Mouse (Mus musculus) gastrocnemius, postnatal 36 days (tissue): ENCODE results near the gene Cpa5. TPM values are rescaled to one million over a fixed set of nuclear protein-coding genes. Genes with fewer than 3 reads are reported as not detected.

ENCODE experiments used
- DNase-seq, 2 experiments: peaks; one replicate each; pipeline ENCODE4 v3.0.0; 2022
- intact Hi-C: fragments of 180-260 bp; cut with DNase I; formaldehyde crosslinking; loops from one replicate; pipeline ENCODE4 v1.15.1; 2025
- total RNA-seq, 2 experiments: library from RNA; stranded (reverse); gene quantifications; 2 replicates each; pipeline ENCODE4 v1.2.3; 2021

Cpa5 gene
- total RNA-seq, 2 experiments from 2014 or later, result not detected

- DNase-seq, result no peak
- intact Hi-C loops, result loop anchor here (10.0 kb wide), 1 partner anchor 132 kb away; the partner anchor contains the start of gene Cpa2
Observed at GRCm38 (mm10) chr6:30676506-30676905, 65.7 kb downstream of the Cpa5 start.

GRCm38 (mm10) chr6:30677591-30677990 lies 66.8 kb downstream of the Cpa5 start:
- intact Hi-C loops, result loop anchor here (10.0 kb wide), 1 partner anchor 133 kb away; the partner anchor contains the start of gene Cpa2
- DNase-seq, result no peak

DNA sequence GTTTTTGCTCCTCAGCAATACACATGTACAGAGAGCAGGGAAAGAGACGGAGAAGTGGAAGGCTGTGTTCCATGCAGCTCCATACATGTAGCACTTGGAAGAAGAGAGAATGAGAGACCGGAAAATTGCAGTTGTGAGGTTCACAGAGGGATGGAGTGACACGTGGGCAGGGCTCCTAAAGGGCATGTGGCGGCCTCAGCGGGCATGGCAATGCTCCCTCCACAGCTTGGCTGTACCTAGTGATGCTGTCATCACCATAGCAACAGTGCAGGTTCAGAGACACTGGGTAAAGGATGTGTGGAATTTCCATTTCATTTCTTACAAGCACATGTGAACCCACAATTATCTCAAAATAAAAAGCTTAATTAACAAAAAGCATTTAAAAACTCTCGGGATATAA lies 67.7 kb downstream of the Cpa5 start:
- intact Hi-C loops, result loop anchor here (10.0 kb wide), 1 partner anchor 134 kb away; the partner anchor contains the start of gene Cpa2
- no peak for DNase-seq

DNA sequence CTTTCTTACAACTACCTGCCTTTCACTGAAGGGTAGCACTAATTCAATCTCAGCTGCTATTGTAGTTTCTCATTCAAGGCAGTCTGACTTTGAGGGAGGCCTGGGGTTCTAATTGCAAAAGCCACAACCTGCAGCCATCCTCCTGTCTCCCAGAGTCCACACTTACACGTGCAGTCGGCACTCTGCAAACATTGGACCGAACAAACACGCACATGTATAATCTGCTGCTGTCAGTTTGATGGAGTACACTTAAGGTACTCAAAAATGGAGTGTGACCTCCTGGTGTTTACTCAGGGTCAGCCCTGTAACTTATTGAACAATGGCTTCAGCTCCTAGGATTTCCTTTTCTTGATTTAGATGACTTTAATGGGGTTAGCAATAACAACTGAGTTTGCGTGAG lies 68.8 kb downstream of the Cpa5 start:
- no peak for DNase-seq
- intact Hi-C loops, result loop anchor here (10.0 kb wide), 1 partner anchor 135 kb away; the partner anchor contains the start of gene Cpa2

GRCm38 (mm10) chr6:30680442-30680841 lies 69.6 kb downstream of the Cpa5 start:
- intact Hi-C loops, result no loop called here
- DNase-seq, result no peak

Other genes starting within 250 kb of the Cpa5 start
- 10 to 100 TPM; 12.3 to 14.7 TPM for gene Zc3hc1, start 220.0 kb upstream of the Cpa5 start, total RNA-seq
- 10 to 100 TPM; 40.7 to 43.4 TPM for gene Klhdc10, start 209.1 kb upstream of the Cpa5 start, total RNA-seq
- 10 to 100 TPM in 1 of 2 experiments, 1 to 10 TPM in 1; 6.7 to 10.2 TPM for gene Tmem209, start 101.2 kb upstream of the Cpa5 start, total RNA-seq
- gene Ssmem1, start 101.2 kb upstream of the Cpa5 start, total RNA-seq, result under 1 TPM; 0.23 to 0.25 TPM
- gene Cpa2, start 69.4 kb upstream of the Cpa5 start, total RNA-seq, result not detected
- not detected for gene Cpa4, start 42.6 kb upstream of the Cpa5 start, total RNA-seq
- gene Cpa1, start 28.2 kb downstream of the Cpa5 start, total RNA-seq, result not detected
- gene Cep41, start 82.7 kb downstream of the Cpa5 start, total RNA-seq, result under 1 TPM; 0.47 to 0.79 TPM
- gene Mest, start 112.5 kb downstream of the Cpa5 start, total RNA-seq, result 1 to 10 TPM; 5.2 to 8.3 TPM